Mouse (Mus musculus) adrenal gland, postnatal 10 days (tissue): ENCODE measurements around the gene Ing3. TPM values are rescaled to one million over a fixed set of nuclear protein-coding genes. Genes with fewer than 3 reads are reported as not detected.

Experiments
- DNase-seq: peaks from one replicate; pipeline ENCODE4 v3.0.0; 2021; ENCODE audit warnings: mixed read lengths
- total RNA-seq, 2 experiments: library from RNA; stranded (reverse); gene quantifications; 2 replicates each; pipeline ENCODE4 v1.2.3; 2021

The Ing3 gene
- total RNA-seq, 2 experiments from 2014 or later = 26.1 to 27.6 TPM

- DNase-seq = no peak
Measured at GRCm38 (mm10) chr6:22024168-22024567, 74.8 kb downstream of the Ing3 start.

Other genes with a start within 250 kb of the Ing3 start
- 100 to 1,000 TPM; 187 to 219 TPM for gene Tspan12, start 97.1 kb upstream of the Ing3 start, total RNA-seq
- 10 to 100 TPM; 25.6 to 27.2 TPM for gene Cped1, start 36.3 kb downstream of the Ing3 start, total RNA-seq